Comparison of ENCODE assay signal across 8 mouse cellular contexts in genomic region chr8:9348523-9349135, GRCm38 (mm10).
DNase-seq lines count a peak whose midpoint lies in the region; ATAC-seq and TF ChIP-seq lines count a peak whose summit lies in the region.

No protein-coding gene starts in this region.

- H3K9ac ChIP-seq in kidney, embryonic 16.5 days (replicated peaks; ENCODE audit: low read length), result no peak overlapping the region
- H3K9ac ChIP-seq in forebrain, embryonic 15.5 days (replicated peaks), result no peak overlapping the region
- no peak overlapping the region for H3K9ac ChIP-seq in stomach, embryonic 14.5 days (replicated peaks; ENCODE audit: low read depth, low read length)

- peak; percentile 67 for TF ChIP-seq CTCF in kidney, adult 2 months (conservative IDR thresholded peaks at IDR 0.05; ENCODE audit: insufficient read depth, insufficient read length, low read depth, low read length)
- peak; percentile 53; the same call in 1 of the 2 replicates for TF ChIP-seq CTCF in G1E (IDR thresholded peaks at IDR 0.05; ENCODE audit: low read depth, low read length)
- TF ChIP-seq CTCF in lung, adult 2 months (IDR thresholded peaks at IDR 0.05; ENCODE audit: insufficient read depth, low read length), result peak; percentile 63

- 54% methylated on average over 7 of the region's 7 CpGs for WGBS in kidney, adult 2 months
- WGBS in kidney, embryonic 16.5 days, result 52% methylated on average over 7 of the region's 7 CpGs
- WGBS in forebrain, embryonic 15.5 days, result 48% methylated on average over 7 of the region's 7 CpGs
- WGBS in lung, adult 2 months, result 52% methylated on average over 7 of the region's 7 CpGs
- WGBS in stomach, embryonic 14.5 days, result 46% methylated on average over 7 of the region's 7 CpGs

- H3K4me1 ChIP-seq in kidney, adult 2 months (ENCODE audit: control insufficient read depth, insufficient read depth, low read length), result no peaks in the 10 kb centered on the region
- H3K4me1 ChIP-seq in kidney, embryonic 16.5 days (ENCODE audit: insufficient read depth, low read length), result no peaks in the 10 kb centered on the region
- no peaks in the 10 kb centered on the region for H3K4me1 ChIP-seq in G1E (ENCODE audit: insufficient read depth, low read depth, low read length)
- 0 out of 2 replicates have a peak, but pooled peaks cover 3% of the 10 kb centered on the region for H3K4me1 ChIP-seq in forebrain, embryonic 15.5 days
- H3K4me1 ChIP-seq in lung, adult 2 months (ENCODE audit: control insufficient read depth, insufficient read depth, low read length), result no peaks in the 10 kb centered on the region
- no peaks in the 10 kb centered on the region for H3K4me1 ChIP-seq in stomach, embryonic 14.5 days (ENCODE audit: control insufficient read depth, insufficient read depth, low read length)

- no peak for TF ChIP-seq POLR2A in kidney, adult 2 months (IDR thresholded peaks at IDR 0.05; ENCODE audit: low read depth, low read length)
- no peak for TF ChIP-seq POLR2A in lung, adult 2 months (IDR thresholded peaks at IDR 0.05; ENCODE audit: borderline replicate concordance, extremely low read depth, low read depth, low read length)

- H3K36me3 ChIP-seq in kidney, adult 2 months (ENCODE audit: control insufficient read depth, insufficient read depth, low read length), result no peaks in the 10 kb centered on the region
- no peaks in the 10 kb centered on the region for H3K36me3 ChIP-seq in kidney, embryonic 16.5 days (ENCODE audit: insufficient read depth, low read length)
- H3K36me3 ChIP-seq in G1E (replicated peaks), result no peaks in the 10 kb centered on the region
- H3K36me3 ChIP-seq in forebrain, embryonic 15.5 days, result no peaks in the 10 kb centered on the region
- H3K36me3 ChIP-seq in stomach, embryonic 14.5 days (ENCODE audit: control insufficient read depth, insufficient read depth, low read length), result no peaks in the 10 kb centered on the region

- no peaks in the 10 kb centered on the region for H3K9me3 ChIP-seq in kidney, embryonic 16.5 days (ENCODE audit: low read length)
- no peaks in the 10 kb centered on the region for H3K9me3 ChIP-seq in G1E (replicated peaks)
- no peaks in the 10 kb centered on the region for H3K9me3 ChIP-seq in forebrain, embryonic 15.5 days
- no peaks in the 10 kb centered on the region for H3K9me3 ChIP-seq in stomach, embryonic 14.5 days (ENCODE audit: control insufficient read depth, low read depth, low read length)

- H3K4me3 ChIP-seq in kidney, adult 2 months (ENCODE audit: insufficient read depth, low read depth, low read length), result no peak overlapping the region
- H3K4me3 ChIP-seq in kidney, embryonic 16.5 days (ENCODE audit: low read length), result no peak overlapping the region
- no peak overlapping the region for H3K4me3 ChIP-seq in G1E (ENCODE audit: low read depth, low read length)
- no peak overlapping the region for H3K4me3 ChIP-seq in forebrain, embryonic 15.5 days
- H3K4me3 ChIP-seq in lung, adult 2 months (replicated peaks; ENCODE audit: extremely low read depth, low read depth, low read length), result no peak overlapping the region
- no peak overlapping the region for H3K4me3 ChIP-seq in stomach, embryonic 14.5 days (ENCODE audit: low read depth, low read length)

- no peak; the same call in 1 of the 2 replicates for ATAC-seq in kidney, embryonic 16.5 days (ENCODE audit: low FRiP score, low TSS enrichment)
- 0 out of 2 replicates have a peak, but pooled peaks have one; percentile 28 for ATAC-seq in G1E (ENCODE audit: extremely low read depth, insufficient number of reproducible peaks, low FRiP score, poor library complexity, severe bottlenecking)
- ATAC-seq in forebrain, embryonic 15.5 days (replicated peaks), result peak; percentile 58; the same call in 1 of the 2 replicates
- peak; percentile 49; the same call in 1 of the 2 replicates for ATAC-seq in stomach, embryonic 14.5 days (ENCODE audit: insufficient number of reproducible peaks, insufficient read depth, low FRiP score, low read depth)

- no peak overlapping the region for H3K27ac ChIP-seq in kidney, adult 2 months (ENCODE audit: insufficient read depth, low read depth, low read length)
- H3K27ac ChIP-seq in kidney, embryonic 16.5 days (ENCODE audit: low read length), result no peak overlapping the region
- H3K27ac ChIP-seq in forebrain, embryonic 15.5 days (replicated peaks), result no peak overlapping the region
- H3K27ac ChIP-seq in stomach, embryonic 14.5 days (ENCODE audit: low read length), result no peak overlapping the region

- peak; percentile 54 for DNase-seq in kidney, adult 2 months
- peak; percentile 18 for DNase-seq in G1E (ENCODE audit: low spot score)
- peak; percentile 19 for DNase-seq in c-Kit-positive CD71-negative TER-119-negative erythroid progenitor cells, embryonic 14.5 days (ENCODE audit: low read depth)
- DNase-seq in lung, adult 2 months, result peak; percentile 18
- DNase-seq in left cerebral cortex, adult 9 months (ENCODE audit: low spot score in 2 of 2), result no peak

- H3K27me3 ChIP-seq in kidney, adult 2 months (replicated peaks; ENCODE audit: control insufficient read depth, insufficient read depth, low read length), result no peaks in the 10 kb centered on the region
- H3K27me3 ChIP-seq in kidney, embryonic 16.5 days (ENCODE audit: insufficient read depth, low read length), result no peaks in the 10 kb centered on the region
- no peaks in the 10 kb centered on the region for H3K27me3 ChIP-seq in G1E (ENCODE audit: insufficient read depth, low read length)
- no peaks in the 10 kb centered on the region for H3K27me3 ChIP-seq in forebrain, embryonic 15.5 days
- H3K27me3 ChIP-seq in stomach, embryonic 14.5 days (ENCODE audit: control insufficient read depth, insufficient read depth, low read length), result no peaks in the 10 kb centered on the region

- H3K4me2 ChIP-seq in kidney, embryonic 16.5 days (replicated peaks; ENCODE audit: low read depth, low read length), result no peak overlapping the region
- H3K4me2 ChIP-seq in forebrain, embryonic 15.5 days (replicated peaks), result no peak overlapping the region
- H3K4me2 ChIP-seq in stomach, embryonic 14.5 days (replicated peaks; ENCODE audit: low read depth, low read length), result no peak overlapping the region

Comparison
In these comparisons a context has a peak if more than half of its experiments do, and no peak if none do; other contexts are left out.
1. DNase-seq: peak in kidney, adult 2 months (single experiment), G1E (single experiment), c-Kit-positive CD71-negative TER-119-negative erythroid progenitor cells, embryonic 14.5 days (single experiment) and lung, adult 2 months (single experiment); none in left cerebral cortex, adult 9 months (0 of 2).
2. Peak in every context shown above with its lines, with median percentiles within 50 percentile points of each other: CTCF ChIP-seq.